Mouse (Mus musculus): Measurements from ENCODE around the gene Ptprh.
"Not testable (repeated sequence)": the region's sequence is repeated elsewhere in the genome, so short reads cannot be mapped to it uniquely, and the experiment has no call there.

Ptprh gene

DNA sequence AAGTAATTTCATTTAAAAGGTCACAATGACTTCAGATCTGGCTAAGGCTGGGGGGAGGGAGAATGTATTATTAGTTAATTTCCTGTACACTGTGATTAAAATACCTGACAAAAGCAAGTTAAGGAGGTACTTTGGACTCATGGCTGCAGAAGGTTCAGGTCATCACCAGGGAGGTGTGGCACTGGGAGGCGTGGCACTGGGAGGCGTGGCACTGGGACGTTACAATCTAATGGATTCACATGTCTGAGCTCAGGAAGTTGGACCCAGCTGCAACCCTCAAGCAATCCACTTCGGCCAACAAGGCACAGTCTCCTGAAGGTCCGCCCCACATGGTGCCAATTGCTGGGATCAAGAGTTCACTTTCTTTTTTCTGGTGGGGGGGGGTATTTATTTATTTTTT lies 4.2 kb upstream of the Ptprh start:
- CTCF ChIA-PET = interaction anchor here (0.7 kb wide), 1 partner anchor 123 kb away, joined by 3 read pairs; no protein-coding TSS in a partner anchor

DNA sequence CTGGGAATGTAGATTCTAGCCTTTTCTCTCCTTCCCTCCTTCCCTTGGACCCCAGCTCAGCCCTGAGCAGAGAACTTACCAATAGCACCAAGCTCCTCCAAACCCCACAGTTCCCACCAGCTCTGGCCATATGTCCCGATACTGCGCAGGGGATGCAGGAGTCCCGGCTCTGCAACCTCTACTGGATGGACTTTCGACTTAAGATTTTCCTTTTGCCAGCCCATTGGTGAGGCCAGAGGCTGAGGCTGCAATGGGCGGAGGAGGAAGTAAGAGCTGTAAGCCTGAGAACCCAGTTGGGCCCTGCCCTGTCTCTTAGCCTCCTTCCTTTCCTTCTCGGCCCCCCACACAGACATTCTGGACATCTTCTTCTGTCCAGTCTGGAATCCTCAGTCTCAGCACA lies 872 bp downstream of the Ptprh start:
- CTCF ChIA-PET = no interaction called here

DNA sequence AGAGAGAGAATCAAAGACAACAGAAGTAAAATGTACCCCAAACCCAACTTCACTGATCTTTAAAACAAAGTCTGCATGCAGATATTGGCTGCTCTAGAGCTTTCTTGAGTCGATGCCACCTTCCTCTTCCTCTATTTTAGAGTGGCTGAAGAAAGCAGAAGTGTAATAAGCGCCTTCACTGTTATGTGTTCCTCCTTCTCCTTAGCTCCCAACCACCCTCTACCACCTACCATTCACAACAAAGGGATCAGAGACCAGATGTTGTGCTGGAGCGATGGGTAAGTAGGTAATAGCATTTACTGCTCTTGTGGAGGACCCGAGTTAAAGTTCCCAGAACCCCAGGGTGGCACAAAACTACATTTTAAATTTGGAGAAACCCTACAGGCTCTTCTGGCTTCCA lies 6.8 kb downstream of the Ptprh start:
- CTCF ChIA-PET = not testable (repeated sequence)

DNA sequence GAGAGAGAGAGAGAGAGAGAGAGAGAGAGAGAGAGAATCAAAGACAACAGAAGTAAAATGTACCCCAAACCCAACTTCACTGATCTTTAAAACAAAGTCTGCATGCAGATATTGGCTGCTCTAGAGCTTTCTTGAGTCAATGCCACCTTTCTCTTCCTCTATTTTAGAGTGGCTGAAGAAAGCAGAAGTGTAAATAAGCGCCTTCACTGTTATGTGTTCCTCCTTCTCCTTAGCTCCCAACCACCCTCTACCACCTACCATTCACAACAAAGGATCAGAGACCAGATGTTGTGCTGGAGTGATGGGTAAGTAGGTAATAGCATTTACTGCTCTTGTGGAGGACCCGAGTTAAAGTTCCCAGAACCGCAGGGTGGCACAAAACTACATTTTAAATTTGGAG lies 22.4 kb downstream of the Ptprh start:
- CTCF ChIA-PET = not testable (repeated sequence)

DNA sequence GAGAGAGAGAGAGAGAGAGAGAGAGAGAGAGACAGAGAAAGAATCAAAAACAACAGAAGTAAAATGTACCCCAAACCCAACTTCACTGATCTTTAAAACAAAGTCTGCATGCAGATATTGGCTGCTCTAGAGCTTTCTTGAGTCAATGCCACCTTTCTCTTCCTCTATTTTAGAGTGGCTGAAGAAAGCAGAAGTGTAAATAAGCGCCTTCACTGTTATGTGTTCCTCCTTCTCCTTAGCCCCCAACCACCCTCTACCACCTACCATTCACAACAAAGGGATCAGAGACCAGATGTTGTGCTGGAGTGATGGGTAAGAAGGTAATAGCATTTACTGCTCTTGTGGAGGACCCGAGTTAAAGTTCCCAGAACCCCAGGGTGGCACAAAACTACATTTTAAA lies 31.5 kb downstream of the Ptprh start:
- CTCF ChIA-PET = not testable (repeated sequence)

DNA sequence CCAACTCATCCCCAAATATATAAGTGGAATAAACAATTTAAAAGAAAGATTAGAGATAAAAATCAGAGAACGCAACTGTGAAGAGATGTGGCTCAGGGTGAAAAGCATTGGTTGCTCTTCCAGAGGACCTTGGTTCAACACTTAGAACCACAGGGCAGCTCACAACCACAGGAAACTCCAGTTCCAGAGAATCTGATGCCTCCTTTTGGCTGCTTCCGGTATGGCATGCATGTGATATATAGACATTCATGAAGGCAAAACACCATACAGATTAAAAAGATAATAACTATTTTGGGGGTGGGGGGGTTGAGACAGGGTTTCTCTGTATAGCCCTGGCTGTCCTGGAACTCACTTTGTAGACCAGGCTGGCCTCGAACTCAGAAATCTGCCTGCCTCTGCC lies 41.2 kb downstream of the Ptprh start:
- CTCF ChIA-PET = no interaction called here

DNA sequence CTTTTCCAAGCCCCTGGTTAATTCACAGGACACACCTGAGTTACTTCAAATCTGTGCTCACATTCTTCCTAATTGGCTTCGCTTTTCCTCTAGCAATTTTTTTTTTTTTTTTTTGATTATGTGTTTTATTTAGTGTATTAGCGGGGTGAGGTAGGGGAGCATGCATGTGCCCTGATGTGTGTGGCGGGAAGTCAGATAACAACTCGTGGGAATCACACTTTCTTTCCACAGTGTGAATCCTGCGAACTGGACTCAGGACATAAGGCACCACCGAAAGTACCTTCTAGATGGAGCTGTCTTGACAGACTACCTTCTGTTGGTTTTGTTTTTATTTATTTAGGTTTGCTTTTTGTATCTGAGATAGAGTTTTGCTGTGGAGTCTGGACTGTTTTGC lies 46.7 kb downstream of the Ptprh start:
- CTCF ChIA-PET = interaction anchor here (0.6 kb wide), 2 partner anchors 382 to 448 kb away, joined by 3 to 5 read pairs; no protein-coding TSS in a partner anchor

DNA sequence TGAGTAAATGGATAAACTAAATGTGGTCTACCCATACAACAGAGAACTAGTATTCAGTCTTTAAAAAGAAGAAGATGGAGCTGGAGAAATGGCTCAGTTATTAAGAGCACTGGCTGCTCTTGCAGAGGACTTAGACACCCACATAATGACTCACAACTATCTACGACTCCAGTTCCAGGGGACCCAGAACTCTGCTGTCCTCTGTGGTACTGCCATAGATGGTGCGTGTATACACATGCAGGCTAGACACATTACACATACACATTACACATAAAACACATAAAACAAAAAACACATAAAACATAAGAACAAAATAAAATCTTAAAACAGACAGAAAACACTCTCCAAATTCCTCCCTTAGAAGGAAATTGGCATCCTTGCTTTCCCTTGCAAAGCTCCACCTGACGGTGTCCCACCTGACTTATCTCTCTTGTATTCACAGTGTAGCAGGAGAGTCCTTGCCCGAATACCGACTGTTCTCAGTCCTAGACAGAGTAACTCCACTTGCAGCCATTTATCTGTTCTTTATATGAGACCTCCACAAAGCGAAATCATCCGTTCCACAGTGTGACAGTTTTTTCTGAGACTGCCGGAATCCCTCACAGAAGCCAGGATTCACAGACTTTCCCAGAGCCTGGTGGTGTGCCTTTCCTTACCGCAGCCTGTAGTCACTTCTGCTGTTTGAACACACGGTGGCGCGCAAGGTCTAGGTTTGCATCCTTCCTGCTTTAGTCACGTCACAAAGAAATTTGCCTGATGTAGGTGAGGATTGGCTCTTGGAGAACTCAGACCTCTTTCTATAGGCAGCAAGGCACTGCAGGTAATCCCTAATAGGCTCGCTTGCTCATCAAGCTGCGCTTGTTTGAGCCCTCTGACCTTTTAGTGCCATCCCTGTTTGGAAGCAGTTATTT lies 47.3 kb downstream of the Ptprh start:
- CTCF ChIA-PET = interaction anchor here (0.6 kb wide), 2 partner anchors 383 to 448 kb away, joined by 3 to 5 read pairs; no protein-coding TSS in a partner anchor

DNA sequence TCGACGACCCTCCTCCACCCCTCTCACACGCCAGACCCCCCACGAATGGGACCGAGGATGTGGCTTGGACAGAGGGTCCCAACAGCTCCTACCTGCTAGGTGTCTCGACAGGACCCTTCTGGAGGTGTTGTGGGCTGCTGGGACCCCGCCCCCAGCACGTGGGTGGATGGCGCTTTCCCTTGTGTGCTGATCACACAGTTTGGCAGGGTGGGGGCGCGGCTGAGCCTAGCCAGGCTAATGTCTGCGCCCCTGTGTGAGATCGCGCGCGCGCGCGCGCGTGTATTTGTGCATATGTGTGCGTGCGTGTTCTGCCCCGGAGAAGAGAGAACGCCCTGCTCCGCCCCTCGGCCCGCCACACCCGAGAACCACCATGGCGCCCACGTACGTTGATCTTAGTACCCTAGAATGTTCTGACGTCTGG lies 56.6 kb downstream of the Ptprh start, which contains the start of gene Syt5:
Gene Syt5 (minus strand): TSS at position 321 of the 421 bp plus-strand sequence.
- CTCF ChIA-PET = no interaction called here

DNA sequence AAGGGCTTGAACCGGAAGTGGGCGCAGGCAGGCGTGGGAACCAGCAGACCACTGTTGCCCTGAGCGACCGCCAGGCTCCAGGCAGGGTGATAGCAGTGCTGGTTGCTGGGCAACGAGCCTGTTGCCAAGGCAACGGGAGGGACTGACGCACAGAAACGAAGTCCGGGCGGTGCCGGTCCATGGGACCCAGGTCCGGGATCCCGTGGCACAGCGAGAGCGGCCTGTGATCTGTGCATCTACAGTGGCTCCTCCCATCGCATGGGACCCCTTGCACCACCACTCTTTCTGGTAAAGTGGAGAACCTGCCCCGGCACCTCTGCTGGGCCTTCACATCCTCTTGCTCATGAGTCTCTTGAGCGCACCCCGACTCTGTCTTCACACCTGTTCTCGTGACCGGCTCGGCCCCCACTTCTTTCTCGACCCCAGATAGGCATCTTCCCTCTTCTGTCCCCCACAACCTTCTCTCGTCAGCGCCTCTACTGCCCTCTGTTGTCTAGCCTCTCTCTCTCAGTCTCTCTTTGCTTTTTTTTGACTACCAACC lies 57.2 kb downstream of the Ptprh start:
- CTCF ChIA-PET = no interaction called here

DNA sequence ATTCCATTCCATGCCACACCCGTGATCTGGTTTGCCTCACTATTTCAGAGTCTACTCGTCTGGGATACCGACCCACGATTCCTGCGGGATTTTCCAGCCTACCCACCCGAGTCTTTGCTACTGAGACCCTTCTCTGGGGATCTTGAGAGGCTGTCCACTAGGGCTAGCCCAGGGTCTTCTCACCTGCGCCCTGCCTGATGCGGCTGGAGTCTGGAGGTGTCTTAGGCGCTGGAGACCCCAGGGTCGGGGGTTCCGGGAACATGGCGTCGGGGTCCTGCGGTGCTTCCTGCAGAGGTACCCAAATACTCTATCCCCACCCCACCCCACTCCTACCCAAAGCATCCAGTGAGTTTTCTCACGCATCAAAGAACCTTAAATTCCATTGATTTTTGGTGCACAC lies 57.8 kb downstream of the Ptprh start:
- CTCF ChIA-PET = no interaction called here

DNA sequence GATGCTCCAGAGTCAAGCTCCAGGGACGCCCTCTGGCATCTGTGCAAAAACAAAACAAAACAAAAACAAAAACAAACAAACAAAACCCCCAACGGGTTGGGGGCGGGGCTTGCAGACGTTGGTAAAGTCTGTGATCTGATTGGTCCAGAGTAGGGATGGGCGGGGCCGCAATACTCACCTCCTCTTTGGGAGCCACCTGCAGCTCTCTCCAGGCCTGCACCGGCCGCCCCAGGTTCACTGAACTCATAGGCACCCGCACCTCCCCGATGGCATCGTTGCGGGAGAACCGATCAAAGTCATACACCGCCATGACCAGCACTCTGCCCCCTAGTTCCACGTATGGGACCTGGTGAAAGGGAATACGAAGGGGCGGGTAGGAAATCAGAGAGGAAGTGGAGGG lies 61.8 kb downstream of the Ptprh start:
- CTCF ChIA-PET = no interaction called here

DNA sequence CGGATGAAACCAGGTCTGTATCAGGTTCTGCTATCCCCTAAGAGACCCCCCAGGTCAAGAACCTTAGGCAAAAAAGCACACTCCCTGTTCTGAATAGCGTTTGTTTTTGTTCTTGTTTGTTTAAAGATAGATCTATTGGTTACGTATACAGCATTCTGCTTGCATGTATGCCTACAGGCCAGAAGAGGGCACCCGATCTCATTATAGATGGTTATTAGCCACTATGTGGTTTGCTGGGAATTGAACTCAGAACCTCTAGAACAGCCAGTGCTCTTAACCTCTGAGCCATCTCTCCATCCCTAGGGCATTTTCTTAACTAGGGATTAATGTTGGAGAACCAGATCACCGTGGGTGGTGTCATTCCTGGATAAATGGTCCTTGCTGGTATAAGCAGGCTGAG lies 62.5 kb downstream of the Ptprh start:
- CTCF ChIA-PET = no interaction called here

DNA sequence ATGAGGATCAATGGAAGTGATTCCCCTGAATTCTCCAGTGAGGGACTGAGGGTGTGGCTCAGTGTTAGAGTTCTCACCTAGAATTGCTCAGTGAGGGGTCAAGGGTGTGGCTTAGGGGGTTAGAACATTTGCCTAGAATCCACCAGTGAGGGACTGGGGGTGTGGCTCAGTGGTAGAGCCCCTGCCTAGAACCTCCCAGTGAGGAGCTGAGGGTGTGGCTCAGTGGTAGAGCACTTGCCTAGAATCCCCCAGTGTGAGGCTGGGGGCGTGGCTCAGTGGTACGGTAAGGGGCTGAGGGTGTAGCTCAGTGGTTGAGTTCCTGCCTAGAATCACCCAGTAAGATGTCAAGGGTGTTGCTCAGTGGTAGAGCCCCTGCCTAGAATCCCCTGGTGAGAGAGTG lies 64.8 kb downstream of the Ptprh start:
- CTCF ChIA-PET = no interaction called here

DNA sequence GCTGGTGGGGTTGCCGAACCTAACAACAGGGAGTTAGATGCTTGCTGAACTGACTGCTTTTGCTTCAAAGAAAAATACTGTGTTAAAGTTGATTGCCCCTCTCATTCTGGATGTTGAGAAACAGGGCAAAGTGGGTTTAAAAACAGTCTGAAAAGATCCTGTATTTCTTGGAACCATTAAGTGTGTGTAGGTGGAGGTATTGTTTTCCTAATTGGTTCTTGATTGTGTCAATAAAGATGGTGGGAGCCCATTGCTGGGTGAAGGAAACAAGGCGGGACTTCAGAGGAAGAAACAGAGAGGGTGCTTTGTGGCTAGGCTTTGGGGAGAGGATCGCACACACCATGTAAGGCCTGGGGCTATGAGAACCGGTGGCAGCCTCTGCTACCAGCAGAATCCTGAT lies 66.7 kb downstream of the Ptprh start:
- CTCF ChIA-PET = no interaction called here

DNA sequence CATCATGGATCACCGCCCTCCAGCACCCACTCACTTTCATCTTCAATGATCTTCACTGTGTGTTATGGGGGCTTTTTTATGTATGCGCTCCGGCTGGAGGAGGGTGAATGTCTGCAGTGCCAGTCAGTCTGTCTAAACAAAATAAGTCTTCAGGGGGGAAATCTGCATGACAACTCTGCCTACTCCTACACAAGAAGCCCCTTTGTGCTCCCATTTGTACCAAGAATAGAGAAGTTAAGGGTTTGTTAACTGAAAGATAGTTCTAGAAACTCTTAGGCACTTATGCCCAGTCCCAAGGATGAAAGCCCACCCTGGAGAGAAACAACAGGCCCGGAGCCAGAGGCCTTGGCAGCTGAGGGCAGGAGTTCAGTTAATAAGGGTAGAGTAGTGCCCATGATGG lies 67.5 kb downstream of the Ptprh start:
- CTCF ChIA-PET = no interaction called here

DNA sequence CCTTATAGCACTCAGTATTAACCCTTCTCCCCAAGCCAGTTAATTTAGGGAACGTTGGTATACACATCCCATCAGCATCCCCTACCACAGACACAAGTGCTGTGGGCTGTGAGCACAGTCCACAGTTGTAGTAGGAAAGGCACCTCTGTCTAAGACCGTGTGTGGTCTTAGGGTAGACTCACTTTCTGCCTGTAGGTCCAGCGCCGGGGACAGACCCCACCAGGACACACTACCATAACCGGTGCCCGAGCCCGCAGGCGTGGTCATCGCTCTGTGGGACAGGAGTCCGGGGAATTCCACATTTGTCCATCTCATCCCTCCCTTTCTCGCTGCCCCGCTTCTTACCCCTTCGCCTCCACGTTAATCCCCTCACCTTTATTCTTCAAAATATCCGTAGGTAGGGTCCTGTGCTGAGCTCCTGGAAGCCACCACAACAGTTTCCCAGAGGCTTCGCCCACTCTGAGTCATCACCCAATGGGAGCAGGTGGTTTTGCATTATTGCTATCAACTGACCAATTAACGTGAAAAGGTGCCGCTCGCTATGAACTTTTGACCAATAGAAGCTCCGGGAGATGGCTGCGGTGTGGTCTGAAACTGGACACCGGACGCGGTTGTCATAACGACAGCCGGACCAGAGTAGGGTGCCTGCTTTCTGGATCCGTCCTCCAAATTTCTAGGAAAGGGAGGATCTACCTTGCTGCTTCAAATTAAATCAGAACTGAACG lies 71.7 kb downstream of the Ptprh start, which contains the start of gene Dnaaf3:
Gene Dnaaf3 (minus strand): TSS at position 449 of the 725 bp plus-strand sequence.
- CTCF ChIA-PET = no interaction called here

DNA sequence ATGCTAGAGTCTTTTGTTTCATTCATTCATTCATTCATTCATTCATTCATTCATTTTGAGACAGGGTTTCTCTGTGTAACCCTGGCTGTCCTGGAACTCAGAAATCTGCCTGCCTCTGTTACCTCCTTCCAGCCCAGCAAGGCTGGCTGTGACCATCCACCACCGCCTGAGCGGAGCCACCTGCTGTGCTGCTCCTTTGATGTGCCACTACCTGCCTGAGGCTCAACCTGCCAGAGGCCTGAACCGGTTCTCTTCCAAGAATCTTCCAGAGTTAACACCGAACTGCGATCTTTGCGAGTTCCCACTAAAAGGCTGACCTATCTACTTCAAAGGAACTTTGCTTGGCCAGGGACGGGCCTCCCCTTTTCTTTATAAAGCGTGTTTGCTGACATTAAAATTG lies 73.7 kb downstream of the Ptprh start:
- CTCF ChIA-PET = interaction anchor here (0.5 kb wide), 1 partner anchor 711 kb away, joined by 4 read pairs; no protein-coding TSS in a partner anchor

DNA sequence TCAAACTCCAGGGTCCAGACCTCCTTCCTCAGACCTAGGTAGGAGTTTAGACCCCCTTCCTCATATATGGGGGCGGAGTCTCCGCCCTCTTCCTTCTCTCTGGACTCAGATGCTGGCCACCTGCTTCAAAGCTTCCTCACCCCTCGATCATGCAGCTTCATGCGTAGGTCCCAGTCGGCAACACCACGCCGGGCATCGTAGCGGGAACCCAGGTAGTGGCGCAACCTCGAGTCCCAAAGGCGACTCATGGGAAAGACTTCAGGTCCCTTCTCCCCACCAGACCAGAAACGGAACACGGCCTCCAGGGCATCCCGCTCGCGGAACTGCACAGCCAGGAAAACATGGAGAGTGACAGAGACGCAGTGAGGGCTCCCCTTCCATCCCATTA lies 76.5 kb downstream of the Ptprh start:
- CTCF ChIA-PET = no interaction called here

DNA sequence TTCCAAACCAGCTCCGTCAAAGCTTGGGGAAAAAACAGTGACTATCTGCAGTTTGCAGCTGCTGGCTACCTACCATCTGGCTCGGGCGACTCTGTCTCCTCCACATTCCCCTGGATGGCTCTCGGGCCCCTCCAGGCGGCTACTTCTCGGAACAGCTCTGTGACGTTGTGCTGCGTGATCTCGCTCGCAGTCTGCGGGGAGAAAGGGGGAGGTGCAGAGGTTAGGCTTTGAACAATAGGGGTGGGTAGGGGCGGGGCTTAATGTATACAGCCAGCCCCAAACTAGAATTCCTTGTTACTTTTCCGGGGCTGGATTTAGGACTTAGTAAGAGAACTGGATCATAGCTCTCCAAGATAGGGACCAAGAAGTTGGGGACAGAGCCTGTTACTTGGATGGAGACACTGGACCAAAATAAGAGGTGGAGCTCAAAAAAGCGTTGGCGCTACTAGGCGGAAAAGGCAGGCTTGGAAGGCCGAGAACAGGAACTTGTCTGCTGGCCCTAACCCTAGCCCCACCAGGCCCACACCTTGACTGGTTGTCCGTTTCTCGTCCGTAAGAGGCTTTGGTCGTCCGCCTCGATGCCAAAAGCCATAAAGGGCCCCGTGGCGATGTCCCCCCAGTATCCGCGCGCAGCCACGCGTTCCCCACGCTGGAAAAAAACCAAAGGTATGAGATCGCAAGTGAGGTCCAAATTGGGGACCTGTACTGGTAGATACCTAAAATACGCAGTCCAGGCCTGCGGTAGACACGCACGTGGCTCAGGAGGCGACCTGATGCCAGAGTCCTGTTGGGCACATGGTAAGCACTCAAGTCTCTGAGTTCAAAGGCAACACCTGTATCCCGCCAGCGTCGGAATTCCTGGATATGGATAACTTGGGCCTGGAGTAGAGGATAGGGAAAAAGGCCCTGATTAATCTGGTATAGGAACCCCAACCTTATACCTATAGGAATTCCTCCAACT lies 77.2 kb downstream of the Ptprh start:
- CTCF ChIA-PET = interaction anchor here (0.7 kb wide), 1 partner anchor 63 kb away, joined by 3 read pairs; no protein-coding TSS in a partner anchor

DNA sequence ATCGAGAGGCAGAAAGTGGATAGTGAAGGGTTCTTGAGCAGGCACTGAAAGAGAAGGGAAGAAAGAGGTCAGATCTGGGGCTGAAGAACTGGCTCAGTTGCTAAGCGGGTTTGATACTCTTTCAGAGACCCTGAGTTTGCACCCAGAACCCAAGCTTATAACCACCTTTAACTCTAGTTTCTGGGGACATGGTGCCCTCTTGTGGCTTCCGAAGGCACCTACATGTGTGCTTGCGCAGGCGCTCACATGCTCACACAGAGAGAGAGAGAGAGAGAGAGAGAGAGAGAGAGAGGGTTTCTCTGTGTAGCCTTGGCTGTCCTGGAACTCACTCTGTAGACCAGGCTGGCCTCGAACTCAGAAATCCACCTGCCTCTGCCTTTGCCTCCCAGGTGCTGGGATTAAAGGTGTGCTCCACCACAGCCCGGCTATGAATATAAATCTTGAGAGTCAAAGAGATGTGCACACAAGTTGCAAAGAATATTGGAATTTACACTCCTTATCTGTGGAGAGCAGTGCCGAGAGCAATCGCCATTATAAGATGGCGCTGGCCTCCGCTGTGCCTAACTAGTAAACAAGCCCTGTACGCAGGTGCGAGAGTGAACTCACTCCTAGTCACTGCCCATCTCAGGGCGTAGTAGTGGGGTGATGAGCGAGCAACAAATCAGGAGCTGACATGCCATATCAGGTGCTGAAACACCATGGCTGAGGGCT lies 79.5 kb downstream of the Ptprh start, which contains the start of gene Tnni3:
Gene Tnni3 (minus strand): TSS at position 18 of the 711 bp plus-strand sequence.
- CTCF ChIA-PET = interaction anchor here (0.6 to 0.7 kb wide), 3 partner anchors 64 to 1633 kb away, joined by 4 to 8 read pairs (median 5); partner anchors contain the start of gene Eps8l1

Measured in spleen, embryonic (tissue).